Mouse (Mus musculus) kidney, postnatal 0 days (tissue): ENCODE results near the gene Iqcn. TPM values are rescaled to one million over a fixed set of nuclear protein-coding genes. Genes with fewer than 3 reads are reported as not detected.

Source experiments
- ATAC-seq: fragments of 200-750 bp; cut with Nextera tagmentation; replicated peaks from 2 replicates; pipeline ENCODE4 v1.8.0; 2017; ENCODE audit warnings: low read depth, moderate number of reproducible peaks, moderate TSS enrichment, moderate library complexity; ENCODE audit not compliant: low FRiP score
- DNase-seq: peaks from one replicate; pipeline ENCODE4 v3.0.0-alpha.2; 2016; ENCODE audit warnings: low spot score
- H3K27ac ChIP-seq: fragments of 300-500 bp; sonication (generic); 2 replicates; pipeline ENCODE4 v1.5.1; 2014; ENCODE audit warnings: mild to moderate bottlenecking
- H3K27me3 ChIP-seq: fragments of 300-500 bp; sonication (generic); 2 replicates; pipeline ENCODE4 v1.6.1; 2014; ENCODE audit warnings: low read length, mixed read lengths; ENCODE audit not compliant: insufficient read depth
- H3K36me3 ChIP-seq: fragments of 300-500 bp; sonication (generic); 2 replicates; pipeline ENCODE4 v1.6.1; 2014; ENCODE audit warnings: low read length, mixed read lengths; ENCODE audit not compliant: insufficient read depth
- H3K4me1 ChIP-seq: fragments of 300-500 bp; sonication (generic); replicated peaks from 2 replicates; pipeline ENCODE4 v1.6.1; 2014; ENCODE audit warnings: antibody characterized with exemption, low read length, mixed read lengths; ENCODE audit not compliant: insufficient read depth
- H3K4me2 ChIP-seq: fragments of 300-500 bp; sonication (generic); 2 replicates; pipeline ENCODE4 v1.6.1; 2014; ENCODE audit warnings: mild to moderate bottlenecking, low read length, moderate library complexity, mixed read lengths
- H3K4me3 ChIP-seq: fragments of 300-500 bp; sonication (generic); replicated peaks from 2 replicates; pipeline ENCODE4 v1.5.1; 2014; ENCODE audit warnings: low read depth, low read length
- H3K9ac ChIP-seq: fragments of 300-500 bp; sonication (generic); 2 replicates; pipeline ENCODE4 v1.6.1; 2014; ENCODE audit warnings: low read depth, low read length
- H3K9me3 ChIP-seq: fragments of 300-500 bp; sonication (generic); replicated peaks from 2 replicates; pipeline ENCODE4 v1.6.1; 2016; ENCODE audit warnings: low read length, inconsistent platforms, mixed read lengths
- CTCF ChIP-seq: IDR thresholded peaks from 2 replicates; pipeline ENCODE4 v1.5.1; 2016; ENCODE audit warnings: antibody characterized with exemption, low read depth, mild to moderate bottlenecking, moderate library complexity
- WGBS: fragments of 180-500 bp; shearing (Covaris S2); extraction: QIAGEN DNeasy Blood & Tissue Kit; methylation state at CpG from one replicate; pipeline ENCODE4 v1.1.7; 2014; 5-methylcytosine and 5-hydroxymethylcytosine counted together
- polyA plus RNA-seq: library from polyadenylated mRNA; unstranded; fragments of >200 nt; fragmentation: Nextera tagmentation; extraction: Ambion mirVana; gene quantifications from 2 replicates; pipeline ENCODE4 v1.2.1, GENCODE M21; 2015

Gene Iqcn
- polyA plus RNA-seq, 1 experiment from 2014 or later, result 0.03 TPM

DNA sequence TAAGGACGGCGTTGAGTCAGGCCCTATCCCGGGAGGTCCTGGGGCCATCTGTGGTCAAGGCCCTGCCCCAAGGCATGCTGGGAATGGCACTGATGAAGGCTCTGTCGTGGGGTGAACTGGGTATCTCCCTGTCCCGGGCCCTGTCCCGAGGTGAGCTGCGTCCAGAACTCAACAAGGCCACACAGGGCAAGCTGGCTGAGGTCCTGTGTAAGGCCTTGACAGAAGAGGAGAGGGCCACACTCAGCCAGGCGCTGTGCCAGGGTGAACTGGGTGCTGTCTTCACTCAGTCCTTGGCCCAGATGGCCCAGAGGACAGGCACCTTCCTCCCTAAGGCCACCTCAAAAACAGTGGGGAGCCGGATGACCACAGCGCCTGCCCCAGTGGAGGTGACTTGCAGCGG lies 7.8 kb downstream of the Iqcn start:
- DNase-seq, result no peak
- Histone ChIP-seq H3K9me3 (no peaks in the 10 kb centered on the region), H3K27me3 (no peaks in the 10 kb centered on the region), H3K27ac (no peak overlapping the region), H3K9ac (no peak overlapping the region), H3K4me2 (no peak overlapping the region), H3K4me3 (no peak overlapping the region), H3K36me3 (no peaks in the 10 kb centered on the region), H3K4me1 (no peaks in the 10 kb centered on the region)
- 84% methylated on average over 11 of the region's 11 CpGs for WGBS
- TF ChIP-seq CTCF, result no peak
- ATAC-seq, result no peak

DNA sequence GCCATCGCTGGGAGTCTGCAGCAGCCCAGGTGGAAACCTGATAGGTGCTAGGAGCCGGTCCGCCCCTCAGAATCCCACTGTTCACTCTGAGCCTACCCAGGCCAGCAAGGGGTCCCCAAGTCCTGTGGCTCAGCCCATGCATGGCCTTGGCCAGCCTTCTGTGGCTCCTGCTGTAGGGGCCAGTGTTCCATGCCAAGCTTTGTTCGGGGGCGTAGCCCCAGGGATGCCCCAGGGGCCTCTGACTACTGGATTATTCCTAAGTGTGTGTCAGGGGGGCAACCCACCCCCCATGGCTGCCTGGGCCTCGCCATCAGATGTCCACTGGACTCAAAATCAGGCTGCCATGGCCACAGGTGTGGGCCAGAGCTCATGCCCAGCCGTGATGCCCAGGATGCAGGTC lies 10.7 kb downstream of the Iqcn start:
- TF ChIP-seq CTCF, result no peak
- Histone ChIP-seq H3K4me2 (no peak overlapping the region), H3K9me3 (no peaks in the 10 kb centered on the region), H3K27ac (no peak overlapping the region), H3K9ac (no peak overlapping the region), H3K4me3 (no peak overlapping the region), H3K27me3 (no peaks in the 10 kb centered on the region), H3K4me1 (no peaks in the 10 kb centered on the region), H3K36me3 (no peaks in the 10 kb centered on the region)
- ATAC-seq, result no peak
- no peak for DNase-seq
- 69% methylated on average over 7 of the region's 7 CpGs for WGBS

DNA sequence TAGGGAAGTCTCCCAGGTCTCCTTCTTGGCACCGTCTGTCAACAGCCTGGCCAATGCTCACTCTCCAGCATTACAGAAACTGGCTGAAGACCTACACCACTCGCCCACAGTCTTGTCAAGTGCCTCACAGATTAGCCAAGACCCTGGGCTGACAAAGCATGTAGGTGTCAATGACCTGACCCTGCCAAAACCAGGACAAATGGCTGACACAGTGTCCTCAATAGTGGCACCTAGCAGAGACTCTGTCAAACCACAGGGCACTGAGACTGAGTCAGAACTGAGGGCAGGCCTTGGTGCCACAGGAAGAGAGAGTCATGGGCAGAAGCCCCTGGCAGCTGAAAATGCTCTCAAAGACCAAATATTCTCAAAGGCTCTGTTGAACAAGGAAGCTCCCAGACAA lies 11.8 kb downstream of the Iqcn start:
- no peaks in the 10 kb centered on the region for H3K36me3 ChIP-seq
- TF ChIP-seq CTCF, result no peak
- no peak for DNase-seq

DNA sequence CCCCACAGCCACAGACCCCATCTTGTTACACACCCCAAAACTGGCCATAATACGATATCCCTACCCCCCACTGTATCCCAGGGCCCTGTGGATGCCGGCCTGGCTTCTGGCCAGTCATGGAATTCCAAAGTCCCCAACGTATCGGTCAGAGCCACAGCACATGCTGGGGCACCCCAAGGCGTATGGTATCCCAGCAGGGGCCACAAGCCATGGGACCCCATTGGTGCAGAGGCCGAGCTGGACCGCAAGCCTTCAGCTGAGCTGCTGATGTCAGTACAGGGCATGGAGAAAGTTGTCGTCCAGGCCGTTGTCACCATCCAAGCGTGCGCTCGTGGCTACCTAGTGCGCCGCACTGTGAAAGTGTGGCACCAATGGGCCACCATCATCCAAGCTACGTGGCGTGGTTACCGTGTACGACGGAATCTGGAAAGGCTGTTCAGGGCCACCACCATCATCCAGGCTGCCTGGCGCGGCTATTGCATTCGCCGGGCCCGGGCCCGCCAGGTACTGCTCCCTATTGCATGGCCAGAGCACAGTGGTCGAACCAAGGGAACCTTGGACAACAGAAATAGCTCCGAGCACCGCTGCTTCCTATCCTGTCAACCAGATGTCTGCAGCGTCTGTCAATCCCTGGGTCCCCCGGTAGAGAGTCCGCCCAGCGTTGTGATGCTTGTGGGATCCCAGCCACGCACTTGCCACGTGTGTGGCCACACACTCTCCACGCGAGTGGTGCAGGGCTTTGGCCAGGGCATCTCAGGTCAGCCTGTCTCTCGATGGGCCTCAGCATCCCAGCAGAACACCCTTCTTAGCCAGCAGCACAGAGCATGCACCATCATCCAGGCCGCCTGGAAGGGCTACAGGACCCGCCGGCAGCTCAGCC lies 13.5 kb downstream of the Iqcn start:
- Histone ChIP-seq H3K36me3 (no peaks in the 10 kb centered on the region), H3K9me3 (no peaks in the 10 kb centered on the region), H3K4me2 (no peak overlapping the region), H3K9ac (no peak overlapping the region), H3K27me3 (no peaks in the 10 kb centered on the region), H3K27ac (no peak overlapping the region), H3K4me3 (no peak overlapping the region), H3K4me1 (no peaks in the 10 kb centered on the region)
- no peak for ATAC-seq
- no peak for TF ChIP-seq CTCF
- no peak for DNase-seq
- 87% methylated on average over 40 of the region's 40 CpGs for WGBS

More for the DNA sequence above, 11.8 kb downstream of the Iqcn start:
- ATAC-seq, result no peak
- Histone ChIP-seq H3K4me2 (no peak overlapping the region), H3K27me3 (no peaks in the 10 kb centered on the region), H3K9me3 (no peaks in the 10 kb centered on the region), H3K27ac (no peak overlapping the region), H3K9ac (no peak overlapping the region), H3K4me1 (no peaks in the 10 kb centered on the region), H3K4me3 (no peak overlapping the region)
- 41% methylated on average over 2 of the region's 2 CpGs for WGBS

DNA sequence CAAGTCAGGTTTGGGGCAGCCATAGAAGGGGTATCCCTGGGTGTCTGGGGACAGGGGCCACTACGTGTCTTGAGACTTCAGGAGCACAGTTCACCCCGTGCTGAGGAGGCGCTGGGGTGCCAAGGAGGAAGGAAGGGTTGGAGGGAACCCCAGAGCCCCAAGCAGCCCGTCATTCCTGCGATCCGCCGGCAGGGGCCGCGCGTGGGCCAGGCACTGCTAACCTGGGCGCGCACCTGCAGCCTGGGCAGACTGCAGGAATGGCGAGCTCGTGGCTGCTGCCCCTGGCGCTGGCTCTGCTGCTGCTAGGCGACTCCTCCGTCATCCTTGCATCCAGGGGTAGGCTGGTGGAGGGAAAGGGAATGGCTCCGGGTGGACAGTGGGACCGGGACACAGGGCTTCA lies 15.0 kb downstream of the Iqcn start, which contains the start of gene Gm3336:
Gm3336 (plus strand) TSS at position 247 of the 400 bp plus-strand sequence.
- 3% methylated on average over 18 of the region's 19 CpGs for WGBS
- Histone ChIP-seq H3K4me2 (no peak within 1 kb of the TSS), H3K4me1 (no peaks in the 10 kb centered on the region), H3K27me3 (no peaks in the 10 kb centered on the region), H3K9me3 (no peaks in the 10 kb centered on the region), H3K4me3 (no peak within 1 kb of the TSS), H3K9ac (no peak within 1 kb of the TSS), H3K27ac (no peak within 1 kb of the TSS), H3K36me3 (no peaks in the 10 kb centered on the region)
- TF ChIP-seq CTCF, result peak; percentile 90
- DNase-seq, result peak; percentile 60
- ATAC-seq, result peak; percentile 25

DNA sequence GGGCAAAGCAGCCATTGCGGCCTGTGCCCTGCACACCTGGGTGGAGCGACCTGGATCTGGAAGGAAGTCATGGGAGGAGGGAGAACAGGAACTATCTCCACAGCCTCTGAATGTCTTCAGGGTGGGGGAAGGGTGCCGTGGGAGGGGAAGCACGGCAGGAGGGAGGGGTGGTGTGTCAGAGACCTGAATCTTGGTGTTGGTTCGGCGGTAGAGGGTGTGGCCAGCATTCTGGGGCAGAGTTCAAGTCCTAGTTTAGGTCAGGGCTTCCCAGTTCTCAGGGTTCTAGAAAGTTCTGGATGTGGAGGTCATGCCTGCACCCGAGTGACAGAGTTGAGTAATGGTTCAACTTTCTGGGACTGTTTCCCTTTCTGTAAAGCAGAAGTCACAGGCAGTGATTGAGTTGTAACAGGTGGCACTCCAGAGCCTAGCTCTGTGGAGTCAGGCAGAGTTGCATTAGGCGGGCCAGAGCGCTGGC lies 16.6 kb downstream of the Iqcn start:
- Histone ChIP-seq H3K4me2 (no peak overlapping the region), H3K27me3 (no peaks in the 10 kb centered on the region), H3K9ac (no peak overlapping the region), H3K4me1 (no peaks in the 10 kb centered on the region), H3K27ac (no peak overlapping the region), H3K9me3 (no peaks in the 10 kb centered on the region), H3K36me3 (no peaks in the 10 kb centered on the region), H3K4me3 (no peak overlapping the region)
- ATAC-seq (no peak), DNase-seq (no peak)
- 43% methylated on average over 9 of the region's 9 CpGs for WGBS
- TF ChIP-seq CTCF, result no peak
